Mouse (Mus musculus) heart, embryonic 16.5 days (tissue): ENCODE measurements at regions not wholly inside any gene's neighbourhood (a gene's known extent, or its start where the extent isn't known, plus 50 kb on each side); places are given as distances from the start of the nearest gene placed in this dataset.
A peak's percentile ranks its signal among the peaks of the same experiment; 100 is the strongest.
"Not testable (repeated sequence)": the region's sequence is repeated elsewhere in the genome, so short reads cannot be mapped to it uniquely, and the experiment has no call there.

Source experiments
- ATAC-seq: fragments of 200-750 bp; cut with Nextera tagmentation; replicated peaks from 2 replicates; pipeline ENCODE4 v1.8.0; 2017; ENCODE audit warnings: moderate number of reproducible peaks; ENCODE audit not compliant: insufficient read depth, low FRiP score; ENCODE audit errors: extremely low read depth
- H3K27ac ChIP-seq: fragments of 300-500 bp; sonication (generic); 2 replicates; pipeline ENCODE4 v1.5.1; 2014; ENCODE audit warnings: mild to moderate bottlenecking, low read length, control low read depth, moderate library complexity
- H3K27me3 ChIP-seq: fragments of 300-500 bp; sonication (generic); 2 replicates; pipeline ENCODE4 v1.6.1; 2014; ENCODE audit warnings: low read length, mixed read lengths; ENCODE audit not compliant: control insufficient read depth, insufficient read depth
- H3K36me3 ChIP-seq: fragments of 300-500 bp; sonication (generic); 2 replicates; pipeline ENCODE4 v1.6.1; 2014; ENCODE audit not compliant: control insufficient read depth, insufficient read depth
- H3K4me1 ChIP-seq: fragments of 300-500 bp; sonication (generic); 2 replicates; pipeline ENCODE4 v1.6.1; 2014; ENCODE audit warnings: low read length, mixed read lengths; ENCODE audit not compliant: control insufficient read depth, insufficient read depth
- H3K4me2 ChIP-seq: fragments of 300-500 bp; sonication (generic); 2 replicates; pipeline ENCODE4 v1.6.1; 2014; ENCODE audit warnings: low read depth, mild to moderate bottlenecking, control low read depth, low read length
- H3K4me3 ChIP-seq: fragments of 300-500 bp; sonication (generic); 2 replicates; pipeline ENCODE4 v1.5.1; 2014; ENCODE audit warnings: mild to moderate bottlenecking, control low read depth, low read length
- H3K9ac ChIP-seq: fragments of 300-500 bp; sonication (generic); 2 replicates; pipeline ENCODE4 v1.6.1; 2014; ENCODE audit warnings: low read length, control low read depth
- H3K9me3 ChIP-seq: fragments of 300-500 bp; sonication (generic); replicated peaks from 2 replicates; pipeline ENCODE4 v1.6.1; 2016; ENCODE audit warnings: low read length; ENCODE audit not compliant: control insufficient read depth
- WGBS: fragments of 180-500 bp; shearing (Covaris S2); extraction: QIAGEN DNeasy Blood & Tissue Kit; methylation state at CpG from one replicate; pipeline ENCODE4 v1.1.7; 2014; 5-methylcytosine and 5-hydroxymethylcytosine counted together

DNA sequence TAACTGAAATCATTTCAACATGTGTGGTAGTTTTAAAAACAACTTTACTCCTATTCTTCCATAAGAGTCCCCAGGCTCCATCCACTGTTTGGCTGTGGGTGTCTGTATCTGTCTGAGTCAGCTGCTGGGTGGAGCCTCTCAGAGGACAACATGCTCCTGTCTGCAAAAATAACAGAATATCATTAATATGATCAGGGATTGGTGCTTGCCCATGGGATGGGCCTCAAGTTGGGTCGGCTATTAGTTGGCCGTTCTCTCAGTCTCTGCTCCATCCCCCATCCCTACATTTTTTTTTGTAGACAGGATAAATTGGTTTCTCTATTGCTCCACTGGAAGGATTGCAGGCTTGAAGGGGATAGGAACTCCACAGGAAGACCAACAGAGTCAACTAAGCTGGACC, 108.5 kb upstream of the Fgf16 start:
- not testable (repeated sequence) for H3K4me1 ChIP-seq, H3K9ac ChIP-seq, H3K4me2 ChIP-seq, H3K27ac ChIP-seq, H3K36me3 ChIP-seq, H3K27me3 ChIP-seq, H3K9me3 ChIP-seq, ATAC-seq, H3K4me3 ChIP-seq
- 89% methylated on average over 2 of the region's 2 CpGs for WGBS

DNA sequence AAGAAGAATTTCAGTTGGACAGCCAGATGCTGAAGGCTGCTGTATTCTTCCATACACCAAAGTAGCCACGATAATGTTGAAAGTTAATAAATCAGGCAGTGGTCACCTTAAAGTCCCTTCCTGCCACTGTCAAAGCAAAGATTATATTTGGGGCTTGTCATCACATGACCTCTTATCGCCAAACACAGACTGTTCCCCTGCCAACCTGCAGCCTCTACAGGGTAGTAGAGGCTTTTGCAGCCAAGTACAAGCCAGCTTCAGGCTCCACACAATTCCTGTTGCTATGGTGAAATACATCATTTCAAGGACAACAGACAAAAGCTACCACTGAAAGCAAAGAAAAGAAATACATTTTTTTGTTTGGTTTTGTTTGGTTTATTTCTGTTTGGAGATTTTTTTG, 93.5 kb upstream of the Fgf16 start:
- ATAC-seq = no peak
- H3K4me3 ChIP-seq = no peak overlapping the region
- no peaks in the 10 kb centered on the region for H3K9me3 ChIP-seq
- H3K27ac ChIP-seq = no peak overlapping the region
- H3K4me2 ChIP-seq = no peak overlapping the region
- H3K4me1 ChIP-seq = no peaks in the 10 kb centered on the region
- no peaks in the 10 kb centered on the region for H3K36me3 ChIP-seq
- H3K27me3 ChIP-seq = no peaks in the 10 kb centered on the region
- WGBS = 39% methylated on average over 2 of the region's 2 CpGs
- H3K9ac ChIP-seq = no peak overlapping the region

DNA sequence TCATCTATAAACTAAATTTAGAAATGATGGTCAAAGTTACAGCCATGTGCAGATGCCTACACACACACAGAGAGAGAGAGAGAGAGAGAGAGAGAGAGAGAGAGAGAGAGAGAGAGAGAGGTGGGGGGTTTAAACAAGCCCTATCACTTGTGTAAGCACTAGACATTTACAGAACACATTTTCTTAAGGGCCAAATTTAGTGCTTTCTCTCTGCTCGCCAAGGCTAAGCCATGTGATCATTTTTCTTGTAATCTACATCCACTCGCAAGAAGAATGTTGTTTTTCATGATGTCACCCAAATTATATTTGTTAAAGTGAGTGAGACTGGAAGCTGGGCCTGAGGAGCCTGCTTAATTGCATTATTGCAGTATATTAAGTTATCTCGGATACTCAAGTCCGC, 92.8 kb upstream of the Fgf16 start:
- no peak for ATAC-seq
- peak overlapping the region; percentile 39; the same call in 1 of the 2 replicates for H3K27ac ChIP-seq

DNA sequence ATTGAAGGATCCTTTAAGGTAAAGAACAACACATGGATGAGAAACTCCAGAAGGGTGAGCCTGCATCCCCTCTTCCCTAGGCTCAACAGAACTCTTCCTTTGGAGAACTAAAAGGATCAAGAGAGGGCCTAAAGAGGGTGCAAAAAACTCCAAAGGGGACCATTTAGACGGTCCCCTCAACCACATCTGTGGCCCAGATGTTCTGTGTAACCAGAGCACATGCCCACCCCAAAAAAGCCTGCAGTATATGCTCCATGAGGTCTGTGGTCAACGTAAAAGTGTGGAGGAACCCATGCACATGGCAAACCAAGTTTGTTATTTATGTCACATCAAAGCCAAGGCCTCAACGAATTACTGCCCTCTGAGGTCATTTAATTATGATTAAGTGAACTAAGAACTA, 89.2 kb upstream of the Fgf16 start:
- Histone ChIP-seq H3K9ac (no peak overlapping the region), H3K4me2 (no peak overlapping the region), H3K9me3 (no peaks in the 10 kb centered on the region), H3K4me3 (no peak overlapping the region), H3K27ac (no peak overlapping the region), H3K4me1 (no peaks in the 10 kb centered on the region), H3K27me3 (no peaks in the 10 kb centered on the region), H3K36me3 (no peaks in the 10 kb centered on the region)
- no peak for ATAC-seq
- 53% methylated on average over 3 of the region's 3 CpGs for WGBS

More for the DNA sequence above, 92.8 kb upstream of the Fgf16 start:
- Histone ChIP-seq H3K27me3 (no peaks in the 10 kb centered on the region), H3K36me3 (no peaks in the 10 kb centered on the region), H3K9me3 (no peaks in the 10 kb centered on the region), H3K9ac (no peak overlapping the region), H3K4me2 (no peak overlapping the region), H3K4me1 (no peaks in the 10 kb centered on the region), H3K4me3 (no peak overlapping the region)
- WGBS = 34% methylated on average over 4 of the region's 4 CpGs

DNA sequence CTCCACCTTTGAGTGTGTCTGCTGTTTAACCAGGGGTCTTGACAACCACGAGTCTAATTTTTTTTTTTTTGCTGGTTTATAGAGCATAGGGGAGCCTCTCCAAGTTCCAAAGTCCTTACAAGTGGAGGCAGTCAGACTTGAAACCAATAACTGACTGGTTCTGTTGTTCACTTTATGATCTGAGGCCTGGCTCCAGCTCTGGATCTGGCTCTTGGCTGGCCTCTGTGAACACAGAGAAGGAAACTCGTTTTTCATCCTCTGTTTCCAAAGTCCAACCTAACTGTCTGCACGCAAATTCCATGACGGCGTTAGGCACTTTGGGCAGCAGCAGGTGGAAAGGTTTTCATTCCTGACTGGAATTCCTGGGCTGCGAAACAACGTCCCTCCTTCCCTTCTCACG, 80.4 kb upstream of the Fgf16 start:
- Histone ChIP-seq H3K9ac (no peak overlapping the region), H3K9me3 (no peaks in the 10 kb centered on the region), H3K4me1 (no peaks in the 10 kb centered on the region), H3K4me3 (no peak overlapping the region), H3K27me3 (no peaks in the 10 kb centered on the region), H3K27ac (peak overlapping the region; percentile 78), H3K4me2 (no peak overlapping the region), H3K36me3 (no peaks in the 10 kb centered on the region)
- WGBS = 52% methylated on average over 8 of the region's 8 CpGs
- no peak for ATAC-seq

DNA sequence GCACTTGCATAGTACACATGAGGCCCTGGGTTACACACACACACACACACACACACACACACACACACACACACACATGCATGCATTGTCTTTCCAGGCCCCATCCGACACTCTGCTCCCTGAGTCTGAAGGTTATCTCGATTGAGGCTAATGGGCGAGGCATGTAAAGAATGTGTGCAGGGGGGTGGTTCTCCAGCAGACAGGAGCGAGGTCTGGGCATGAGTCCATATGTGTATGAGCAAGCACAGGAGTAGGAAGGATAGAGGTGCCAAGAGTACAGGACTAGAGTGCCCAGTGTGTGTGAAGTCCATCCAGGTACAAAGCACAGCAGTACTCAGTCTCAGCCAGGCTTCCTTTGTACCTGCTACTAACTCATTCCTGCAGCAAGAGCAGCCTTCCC, 79.6 kb upstream of the Fgf16 start:
- Histone ChIP-seq H3K9ac (no peak overlapping the region), H3K36me3 (no peaks in the 10 kb centered on the region), H3K4me2 (no peak overlapping the region), H3K9me3 (no peaks in the 10 kb centered on the region), H3K27ac (peak overlapping the region; percentile 63), H3K4me1 (no peaks in the 10 kb centered on the region), H3K27me3 (no peaks in the 10 kb centered on the region), H3K4me3 (no peak overlapping the region)
- WGBS = 32% methylated on average over 4 of the region's 4 CpGs
- ATAC-seq = peak; percentile 93

DNA sequence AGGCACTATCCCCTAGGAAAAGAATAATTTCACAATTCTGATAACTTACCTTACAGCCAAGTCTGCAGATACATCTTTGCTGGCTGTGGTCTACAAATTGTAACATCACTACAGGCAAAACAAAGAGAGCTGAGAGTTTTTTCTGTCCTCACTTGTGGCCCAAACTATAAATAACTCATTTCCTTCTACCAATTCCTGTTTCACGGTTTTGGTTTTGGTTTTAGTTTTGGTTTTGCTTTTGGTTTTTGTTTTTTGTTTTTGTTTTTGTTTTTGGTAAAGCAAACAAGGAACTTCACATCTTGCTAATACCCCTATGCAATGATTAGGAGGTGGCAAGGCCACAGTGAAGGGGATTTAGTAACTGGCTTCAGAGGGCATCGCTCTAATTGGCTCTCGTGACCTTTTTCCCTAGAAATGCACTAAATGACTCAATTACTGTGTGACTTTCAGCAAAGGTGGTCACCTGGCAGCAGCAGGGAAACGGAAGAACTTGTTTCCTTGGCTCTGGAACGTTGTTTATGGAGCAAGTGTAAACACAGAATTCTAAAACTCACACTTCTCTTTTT, 53.3 kb upstream of the Fgf16 start:
- no peaks in the 10 kb centered on the region for H3K4me1 ChIP-seq
- WGBS = 68% methylated on average over 5 of the region's 5 CpGs
- no peak for ATAC-seq
- no peak overlapping the region for H3K27ac ChIP-seq
- H3K4me2 ChIP-seq = no peak overlapping the region
- H3K27me3 ChIP-seq = no peaks in the 10 kb centered on the region
- no peaks in the 10 kb centered on the region for H3K9me3 ChIP-seq
- no peaks in the 10 kb centered on the region for H3K36me3 ChIP-seq
- H3K9ac ChIP-seq = no peak overlapping the region
- H3K4me3 ChIP-seq = no peak overlapping the region
